Mouse (Mus musculus): ENCODE results near the gene Zfp605. TPM values are rescaled to one million over a fixed set of nuclear protein-coding genes. Genes with fewer than 3 reads are reported as not detected.
"Not testable (repeated sequence)": the region's sequence is repeated elsewhere in the genome, so short reads cannot be mapped to it uniquely, and the experiment has no call there.

Zfp605 gene
- polyA plus RNA-seq (2014; fragmentation: Nextera tagmentation; extraction: Ambion mirVana): 2.4 and 2.7 TPM in 2 replicates

- 0% methylated on average over 12 of the region's 12 CpGs for WGBS
- peak within 1 kb of the TSS; percentile 69 for H3K4me2 ChIP-seq (ENCODE audit: low read length)
- H3K36me3 ChIP-seq (ENCODE audit: control insufficient read depth, insufficient read depth, low read length): peaks cover 41% of the 10 kb centered on the region
- H3K4me1 ChIP-seq (ENCODE audit: control insufficient read depth in 2 of 2, insufficient read depth in 2 of 2, low read length in 2 of 2): peaks cover 2 to 14% of the 10 kb centered on the region in 2 experiments; a peak in 3 of 4 replicates
- H3K27ac ChIP-seq (replicated peaks in 1 of 2; ENCODE audit: control insufficient read depth in 1 of 2, insufficient read depth in 1 of 2, low read depth in 2 of 2, low read length in 2 of 2): peak within 1 kb of the TSS; percentile 89 to 94
- peak within 1 kb of the TSS; percentile 59 to 94 for H3K4me3 ChIP-seq (ENCODE audit: control insufficient read depth in 1 of 2, insufficient read depth in 1 of 2, low read depth in 1 of 2, low read length in 2 of 2)
- H3K27me3 ChIP-seq (ENCODE audit: control insufficient read depth, insufficient read depth, low read length): no peaks in the 10 kb centered on the region
- no peaks in the 10 kb centered on the region for H3K9me3 ChIP-seq (ENCODE audit: control insufficient read depth, low read length)
- ATAC-seq (ENCODE audit: insufficient number of reproducible peaks, insufficient read depth, low FRiP score, low read depth): peak; percentile 26
- H3K9ac ChIP-seq (ENCODE audit: low read length): peak within 1 kb of the TSS; percentile 67
Measured at GRCm38 (mm10) chr5:110109991-110110441, at the start of gene Zfp605. Gene Zfp605, plus strand, starts transcription at chr5:110110092.

GRCm38 (mm10) chr5:110072413-110072812, 37.5 kb upstream of the Zfp605 start, which contains the start of gene Gm17655:
Gene Gm17655, minus strand, starts transcription at chr5:110072513.
- 67% methylated on average over 2 of the region's 2 CpGs for WGBS
- peaks cover 25% of the 10 kb centered on the region for H3K9me3 ChIP-seq (ENCODE audit: control insufficient read depth, low read length)
- ATAC-seq (ENCODE audit: insufficient number of reproducible peaks, insufficient read depth, low FRiP score, low read depth); H3K27ac ChIP-seq (replicated peaks in 1 of 2; ENCODE audit: control insufficient read depth in 1 of 2, insufficient read depth in 1 of 2, low read depth in 2 of 2, low read length in 2 of 2); H3K4me3 ChIP-seq (ENCODE audit: control insufficient read depth in 1 of 2, insufficient read depth in 1 of 2, low read depth in 1 of 2, low read length in 2 of 2); H3K27me3 ChIP-seq (ENCODE audit: control insufficient read depth, insufficient read depth, low read length); H3K9ac ChIP-seq (ENCODE audit: low read length); H3K4me2 ChIP-seq (ENCODE audit: low read length); H3K36me3 ChIP-seq (ENCODE audit: control insufficient read depth, insufficient read depth, low read length); H3K4me1 ChIP-seq (ENCODE audit: control insufficient read depth in 2 of 2, insufficient read depth in 2 of 2, low read length in 2 of 2): not testable (repeated sequence)

GRCm38 (mm10) chr5:110082961-110083360, 26.9 kb upstream of the Zfp605 start:
- H3K27me3 ChIP-seq (ENCODE audit: control insufficient read depth, insufficient read depth, low read length): no peaks in the 10 kb centered on the region
- 80% methylated on average over 4 of the region's 4 CpGs for WGBS
- no peak overlapping the region for H3K4me2 ChIP-seq (ENCODE audit: low read length)
- no peak overlapping the region for H3K27ac ChIP-seq (replicated peaks in 1 of 2; ENCODE audit: control insufficient read depth in 1 of 2, insufficient read depth in 1 of 2, low read depth in 2 of 2, low read length in 2 of 2)
- peaks cover 24% of the 10 kb centered on the region for H3K9me3 ChIP-seq (ENCODE audit: control insufficient read depth, low read length)
- H3K4me1 ChIP-seq (ENCODE audit: control insufficient read depth in 2 of 2, insufficient read depth in 2 of 2, low read length in 2 of 2): no peaks in the 10 kb centered on the region
- no peak overlapping the region for H3K4me3 ChIP-seq (ENCODE audit: control insufficient read depth in 1 of 2, insufficient read depth in 1 of 2, low read depth in 1 of 2, low read length in 2 of 2)
- H3K36me3 ChIP-seq (ENCODE audit: control insufficient read depth, insufficient read depth, low read length): no peaks in the 10 kb centered on the region
- no peak for ATAC-seq (ENCODE audit: insufficient number of reproducible peaks, insufficient read depth, low FRiP score, low read depth)
- no peak overlapping the region for H3K9ac ChIP-seq (ENCODE audit: low read length)

- no peak overlapping the region for H3K4me3 ChIP-seq (ENCODE audit: control insufficient read depth in 1 of 2, insufficient read depth in 1 of 2, low read depth in 1 of 2, low read length in 2 of 2)
- H3K27ac ChIP-seq (replicated peaks in 1 of 2; ENCODE audit: control insufficient read depth in 1 of 2, insufficient read depth in 1 of 2, low read depth in 2 of 2, low read length in 2 of 2): no peak overlapping the region
- H3K4me1 ChIP-seq (ENCODE audit: control insufficient read depth in 2 of 2, insufficient read depth in 2 of 2, low read length in 2 of 2): no peaks in the 10 kb centered on the region
- peaks cover 8% of the 10 kb centered on the region; the same call in 1 of the 2 replicates for H3K9me3 ChIP-seq (ENCODE audit: control insufficient read depth, low read length)
- WGBS: 23% methylated on average over 14 of the region's 14 CpGs
- H3K27me3 ChIP-seq (ENCODE audit: control insufficient read depth, insufficient read depth, low read length): no peaks in the 10 kb centered on the region
- H3K9ac ChIP-seq (ENCODE audit: low read length): no peak overlapping the region
- no peak for ATAC-seq (ENCODE audit: insufficient number of reproducible peaks, insufficient read depth, low FRiP score, low read depth)
- H3K4me2 ChIP-seq (ENCODE audit: low read length): no peak overlapping the region
- H3K36me3 ChIP-seq (ENCODE audit: control insufficient read depth, insufficient read depth, low read length): no peaks in the 10 kb centered on the region
Measured at GRCm38 (mm10) chr5:110086161-110086866, 23.6 kb upstream of the Zfp605 start.

- Histone ChIP-seq H3K9me3 (ENCODE audit: control insufficient read depth, low read length) (no peaks in the 10 kb centered on the region), H3K27me3 (ENCODE audit: control insufficient read depth, insufficient read depth, low read length) (no peaks in the 10 kb centered on the region), H3K4me1 (ENCODE audit: control insufficient read depth in 2 of 2, insufficient read depth in 2 of 2, low read length in 2 of 2) (peaks cover 3 to 6% of the 10 kb centered on the region in 2 experiments; a peak in 3 of 4 replicates), H3K9ac (ENCODE audit: low read length) (no peak overlapping the region), H3K27ac (replicated peaks in 1 of 2; ENCODE audit: control insufficient read depth in 1 of 2, insufficient read depth in 1 of 2, low read depth in 2 of 2, low read length in 2 of 2) (no peak overlapping the region), H3K4me2 (ENCODE audit: low read length) (no peak overlapping the region), H3K4me3 (ENCODE audit: control insufficient read depth in 1 of 2, insufficient read depth in 1 of 2, low read depth in 1 of 2, low read length in 2 of 2) (no peak overlapping the region), H3K36me3 (ENCODE audit: control insufficient read depth, insufficient read depth, low read length) (no peaks in the 10 kb centered on the region)
- ATAC-seq (ENCODE audit: insufficient number of reproducible peaks, insufficient read depth, low FRiP score, low read depth): no peak
- 52% methylated on average over 2 of the region's 2 CpGs for WGBS
Measured at GRCm38 (mm10) chr5:110091546-110091945, 18.3 kb upstream of the Zfp605 start.

- H3K36me3 ChIP-seq (ENCODE audit: control insufficient read depth, insufficient read depth, low read length): no peaks in the 10 kb centered on the region
- H3K4me2 ChIP-seq (ENCODE audit: low read length): peak within 1 kb of the TSS; percentile 69
- ATAC-seq (ENCODE audit: insufficient number of reproducible peaks, insufficient read depth, low FRiP score, low read depth): peak; percentile 87
- peaks cover 3 to 6% of the 10 kb centered on the region in 2 experiments; a peak in 3 of 4 replicates for H3K4me1 ChIP-seq (ENCODE audit: control insufficient read depth in 2 of 2, insufficient read depth in 2 of 2, low read length in 2 of 2)
- no peaks in the 10 kb centered on the region for H3K9me3 ChIP-seq (ENCODE audit: control insufficient read depth, low read length)
- no peaks in the 10 kb centered on the region for H3K27me3 ChIP-seq (ENCODE audit: control insufficient read depth, insufficient read depth, low read length)
- peak within 1 kb of the TSS; percentile 54 to 70 for H3K4me3 ChIP-seq (ENCODE audit: control insufficient read depth in 1 of 2, insufficient read depth in 1 of 2, low read depth in 1 of 2, low read length in 2 of 2)
- H3K27ac ChIP-seq (replicated peaks in 1 of 2; ENCODE audit: control insufficient read depth in 1 of 2, insufficient read depth in 1 of 2, low read depth in 2 of 2, low read length in 2 of 2): peak within 1 kb of the TSS in 1 of 2 experiments; percentile 10; a peak in 1 of 4 replicates
- 1% methylated on average over 25 of the region's 25 CpGs for WGBS
- H3K9ac ChIP-seq (ENCODE audit: low read length): peak within 1 kb of the TSS; percentile 64
Measured at GRCm38 (mm10) chr5:110094030-110094846, 15.7 kb upstream of the Zfp605 start, which contains the start of gene Gm35315. Gene Gm35315, minus strand, starts transcription at chr5:110094420.

- peak overlapping the region; percentile 64 for H3K9ac ChIP-seq (ENCODE audit: low read length)
- 5% methylated on average over 4 of the region's 4 CpGs for WGBS
- ATAC-seq (ENCODE audit: insufficient number of reproducible peaks, insufficient read depth, low FRiP score, low read depth): peak; percentile 32; the same call in 1 of the 2 replicates
- no peaks in the 10 kb centered on the region for H3K9me3 ChIP-seq (ENCODE audit: control insufficient read depth, low read length)
- H3K4me3 ChIP-seq (ENCODE audit: control insufficient read depth in 1 of 2, insufficient read depth in 1 of 2, low read depth in 1 of 2, low read length in 2 of 2): peak overlapping the region; percentile 54 to 70
- H3K4me1 ChIP-seq (ENCODE audit: control insufficient read depth in 2 of 2, insufficient read depth in 2 of 2, low read length in 2 of 2): peaks cover 3 to 6% of the 10 kb centered on the region in 2 experiments; a peak in 3 of 4 replicates
- no peaks in the 10 kb centered on the region for H3K27me3 ChIP-seq (ENCODE audit: control insufficient read depth, insufficient read depth, low read length)
- peak overlapping the region in 1 of 2 experiments; percentile 10; a peak in 1 of 4 replicates for H3K27ac ChIP-seq (replicated peaks in 1 of 2; ENCODE audit: control insufficient read depth in 1 of 2, insufficient read depth in 1 of 2, low read depth in 2 of 2, low read length in 2 of 2)
- H3K36me3 ChIP-seq (ENCODE audit: control insufficient read depth, insufficient read depth, low read length): no peaks in the 10 kb centered on the region
- peak overlapping the region; percentile 69 for H3K4me2 ChIP-seq (ENCODE audit: low read length)
Measured at GRCm38 (mm10) chr5:110094847-110095213, 15.1 kb upstream of the Zfp605 start.
